Mouse (Mus musculus): ENCODE measurements around the gene Ankrd39. TPM values are rescaled to one million over a fixed set of nuclear protein-coding genes. Genes with fewer than 3 reads are reported as not detected.

The Ankrd39 gene
- polyA plus RNA-seq, 1 experiment from 2014 or later: 33.0 TPM

DNA sequence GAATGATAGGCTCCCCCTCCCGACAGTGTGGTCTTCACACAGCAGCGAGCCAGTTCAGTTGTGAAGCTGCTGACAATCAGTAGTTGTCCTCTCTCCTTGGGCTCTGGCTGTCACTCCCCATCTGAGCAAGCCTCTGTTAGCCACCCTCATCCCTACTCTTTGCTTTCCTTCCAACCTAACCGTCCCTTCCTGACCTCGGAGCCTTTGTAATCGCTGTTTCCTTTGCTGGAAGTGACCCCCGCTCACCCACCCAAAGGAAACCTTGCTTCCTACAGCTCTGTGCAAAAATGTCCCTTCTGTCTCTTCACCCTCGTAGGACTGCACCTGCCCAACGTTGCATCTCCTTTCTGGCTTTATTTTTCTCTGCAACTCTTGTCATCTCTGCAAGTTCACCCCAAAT, 35.0 kb upstream of the Ankrd39 start:
- ATAC-seq (ENCODE audit: low FRiP score): no peak
- Histone ChIP-seq H3K4me2 (no peak overlapping the region), H3K9ac (replicated peaks) (no peak overlapping the region), H3K4me3 (replicated peaks) (no peak overlapping the region), H3K4me1 (peaks cover 22% of the 10 kb centered on the region), H3K9me3 (replicated peaks) (no peaks in the 10 kb centered on the region), H3K27me3 (replicated peaks) (peaks cover 10% of the 10 kb centered on the region), H3K27ac (replicated peaks) (no peak overlapping the region), H3K36me3 (no peaks in the 10 kb centered on the region)
- WGBS: 86% methylated on average over 8 of the region's 8 CpGs

DNA sequence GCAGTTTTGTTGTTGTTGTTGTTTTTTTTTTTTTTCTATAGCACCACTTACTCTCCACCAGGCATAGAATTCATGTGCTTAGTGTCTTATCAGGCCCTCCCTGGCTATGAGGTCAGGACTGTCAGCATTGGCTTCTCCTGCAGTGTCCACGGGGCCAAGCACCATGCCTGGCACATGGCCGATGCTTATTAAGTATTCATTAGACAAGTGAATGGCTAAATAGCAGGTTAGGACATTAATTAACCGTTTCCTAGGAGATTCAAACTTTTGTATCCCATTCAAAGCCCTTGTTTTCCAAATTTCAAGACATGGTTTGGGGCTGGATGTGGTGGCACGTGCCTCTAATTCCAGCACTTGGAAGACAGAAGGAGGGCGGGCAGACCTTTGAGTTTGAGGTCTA, 34.0 kb upstream of the Ankrd39 start:
- Histone ChIP-seq H3K9ac (replicated peaks) (no peak overlapping the region), H3K27me3 (replicated peaks) (peaks cover 10% of the 10 kb centered on the region), H3K4me3 (replicated peaks) (no peak overlapping the region), H3K27ac (replicated peaks) (peak overlapping the region; percentile 87), H3K4me2 (peak overlapping the region; percentile 44), H3K36me3 (no peaks in the 10 kb centered on the region), H3K4me1 (peaks cover 26% of the 10 kb centered on the region), H3K9me3 (replicated peaks) (no peaks in the 10 kb centered on the region)
- ATAC-seq (ENCODE audit: low FRiP score): no peak
- WGBS: 36% methylated on average over 5 of the region's 5 CpGs

GRCm38 (mm10) chr1:36580384-36581207, 33.4 kb upstream of the Ankrd39 start:
- H3K9ac ChIP-seq (replicated peaks): peak overlapping the region; percentile 37; the same call in 1 of the 2 replicates
- ATAC-seq (ENCODE audit: low FRiP score): peak; percentile 79
- H3K4me1 ChIP-seq: peaks cover 27% of the 10 kb centered on the region
- 4% methylated on average over 17 of the region's 17 CpGs for WGBS
- no peaks in the 10 kb centered on the region for H3K36me3 ChIP-seq
- no peaks in the 10 kb centered on the region for H3K9me3 ChIP-seq (replicated peaks)
- peak overlapping the region; percentile 44 for H3K4me2 ChIP-seq
- H3K4me3 ChIP-seq (replicated peaks): 0 out of 2 replicates have a peak overlapping the region, but pooled peaks have one; percentile 5
- peaks cover 10% of the 10 kb centered on the region for H3K27me3 ChIP-seq (replicated peaks)
- H3K27ac ChIP-seq (replicated peaks): peak overlapping the region; percentile 87

GRCm38 (mm10) chr1:36579974-36580383, 32.7 kb upstream of the Ankrd39 start:
- Histone ChIP-seq H3K9ac (replicated peaks) (peak overlapping the region; percentile 37), H3K4me3 (replicated peaks) (0 out of 2 replicates have a peak overlapping the region, but pooled peaks have one; percentile 5), H3K4me2 (peak overlapping the region; percentile 44), H3K4me1 (peaks cover 27% of the 10 kb centered on the region), H3K27me3 (replicated peaks) (peaks cover 10% of the 10 kb centered on the region), H3K9me3 (replicated peaks) (no peaks in the 10 kb centered on the region), H3K36me3 (no peaks in the 10 kb centered on the region), H3K27ac (replicated peaks) (peak overlapping the region; percentile 87)
- peak; percentile 56 for ATAC-seq (ENCODE audit: low FRiP score)
- WGBS: 38% methylated on average over 6 of the region's 6 CpGs

GRCm38 (mm10) chr1:36576991-36577675, 29.9 kb upstream of the Ankrd39 start:
- H3K27me3 ChIP-seq (replicated peaks): no peaks in the 10 kb centered on the region
- no peaks in the 10 kb centered on the region for H3K36me3 ChIP-seq
- H3K4me3 ChIP-seq (replicated peaks): no peak overlapping the region
- H3K4me1 ChIP-seq: peaks cover 33% of the 10 kb centered on the region
- no peak for ATAC-seq (ENCODE audit: low FRiP score)
- H3K9me3 ChIP-seq (replicated peaks): no peaks in the 10 kb centered on the region
- H3K4me2 ChIP-seq: no peak overlapping the region
- H3K9ac ChIP-seq (replicated peaks): no peak overlapping the region
- 57% methylated on average over 6 of the region's 6 CpGs for WGBS
- H3K27ac ChIP-seq (replicated peaks): no peak overlapping the region

- Histone ChIP-seq H3K9me3 (replicated peaks) (no peaks in the 10 kb centered on the region), H3K4me3 (replicated peaks) (no peak overlapping the region), H3K4me2 (no peak overlapping the region), H3K4me1 (peaks cover 20% of the 10 kb centered on the region), H3K27ac (replicated peaks) (no peak overlapping the region), H3K27me3 (replicated peaks) (no peaks in the 10 kb centered on the region), H3K9ac (replicated peaks) (no peak overlapping the region), H3K36me3 (no peaks in the 10 kb centered on the region)
- 74% methylated on average over 6 of the region's 6 CpGs for WGBS
- no peak for ATAC-seq (ENCODE audit: low FRiP score)
Observed at GRCm38 (mm10) chr1:36575347-36575746, 28.1 kb upstream of the Ankrd39 start.

GRCm38 (mm10) chr1:36574196-36574955, 27.1 kb upstream of the Ankrd39 start:
- H3K27ac ChIP-seq (replicated peaks): no peak overlapping the region

GRCm38 (mm10) chr1:36573524-36573923, 26.3 kb upstream of the Ankrd39 start:
- no peaks in the 10 kb centered on the region for H3K36me3 ChIP-seq
- 84% methylated on average over 8 of the region's 8 CpGs for WGBS
- no peaks in the 10 kb centered on the region for H3K27me3 ChIP-seq (replicated peaks)
- ATAC-seq (ENCODE audit: low FRiP score): no peak
- H3K9ac ChIP-seq (replicated peaks): no peak overlapping the region
- no peak overlapping the region for H3K4me3 ChIP-seq (replicated peaks)
- H3K4me2 ChIP-seq: no peak overlapping the region
- H3K9me3 ChIP-seq (replicated peaks): no peaks in the 10 kb centered on the region
- peaks cover 14% of the 10 kb centered on the region; the same call in 1 of the 2 replicates for H3K4me1 ChIP-seq
- H3K27ac ChIP-seq (replicated peaks): no peak overlapping the region

More at GRCm38 (mm10) chr1:36574196-36574955, 27.1 kb upstream of the Ankrd39 start:
- Histone ChIP-seq H3K27me3 (replicated peaks) (no peaks in the 10 kb centered on the region), H3K9ac (replicated peaks) (no peak overlapping the region), H3K4me3 (replicated peaks) (no peak overlapping the region), H3K9me3 (replicated peaks) (no peaks in the 10 kb centered on the region), H3K36me3 (no peaks in the 10 kb centered on the region), H3K4me1 (peaks cover 11% of the 10 kb centered on the region; the same call in 1 of the 2 replicates), H3K4me2 (no peak overlapping the region)
- no peak for ATAC-seq (ENCODE audit: low FRiP score)
- 78% methylated on average over 5 of the region's 5 CpGs for WGBS

DNA sequence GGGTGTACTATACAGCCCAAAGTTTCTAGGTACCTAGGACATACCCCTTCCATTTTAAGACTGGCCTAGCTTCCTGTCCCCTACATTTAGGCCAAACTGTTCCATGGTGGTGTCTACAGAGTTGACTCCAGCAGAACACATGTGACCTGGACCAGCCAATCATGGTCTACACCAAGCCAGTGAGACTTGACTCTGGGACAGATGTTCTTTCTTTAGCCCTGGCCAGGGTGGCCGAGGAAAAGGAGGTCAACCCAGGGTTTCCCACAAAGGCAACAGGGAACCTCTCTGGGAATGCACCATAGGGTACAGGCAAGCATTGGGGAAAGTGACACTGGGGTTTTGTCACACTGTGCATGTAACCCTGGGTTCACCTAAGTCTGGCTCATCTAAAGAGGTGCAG, 25.5 kb upstream of the Ankrd39 start:
- peaks cover 21% of the 10 kb centered on the region for H3K4me1 ChIP-seq
- no peaks in the 10 kb centered on the region for H3K27me3 ChIP-seq (replicated peaks)
- no peak overlapping the region for H3K4me3 ChIP-seq (replicated peaks)
- H3K9me3 ChIP-seq (replicated peaks): no peaks in the 10 kb centered on the region
- no peak overlapping the region for H3K27ac ChIP-seq (replicated peaks)
- H3K4me2 ChIP-seq: no peak overlapping the region
- no peak overlapping the region for H3K9ac ChIP-seq (replicated peaks)
- WGBS: 66% methylated on average over 1 of the region's 1 CpGs
- H3K36me3 ChIP-seq: no peaks in the 10 kb centered on the region
- ATAC-seq (ENCODE audit: low FRiP score): no peak

- H3K36me3 ChIP-seq: no peaks in the 10 kb centered on the region
- no peaks in the 10 kb centered on the region for H3K27me3 ChIP-seq (replicated peaks)
- H3K4me3 ChIP-seq (replicated peaks): no peak overlapping the region
- H3K4me2 ChIP-seq: no peak overlapping the region
- H3K9ac ChIP-seq (replicated peaks): no peak overlapping the region
- ATAC-seq (ENCODE audit: low FRiP score): no peak
- H3K27ac ChIP-seq (replicated peaks): no peak overlapping the region
- H3K9me3 ChIP-seq (replicated peaks): no peaks in the 10 kb centered on the region
- WGBS: 69% methylated on average over 2 of the region's 2 CpGs
- peaks cover 21% of the 10 kb centered on the region for H3K4me1 ChIP-seq
Observed at GRCm38 (mm10) chr1:36572140-36572700, 25.0 kb upstream of the Ankrd39 start.

GRCm38 (mm10) chr1:36571627-36572026, 24.4 kb upstream of the Ankrd39 start:
- Histone ChIP-seq H3K4me2 (no peak overlapping the region), H3K4me3 (replicated peaks) (no peak overlapping the region), H3K9ac (replicated peaks) (no peak overlapping the region), H3K4me1 (peaks cover 23% of the 10 kb centered on the region), H3K27me3 (replicated peaks) (no peaks in the 10 kb centered on the region), H3K27ac (replicated peaks) (no peak overlapping the region), H3K36me3 (no peaks in the 10 kb centered on the region), H3K9me3 (replicated peaks) (no peaks in the 10 kb centered on the region)
- WGBS: 52% methylated on average over 6 of the region's 6 CpGs
- no peak for ATAC-seq (ENCODE audit: low FRiP score)
